Mouse (Mus musculus): ENCODE data around the gene Podxl2. TPM values are rescaled to one million over a fixed set of nuclear protein-coding genes. Genes with fewer than 3 reads are reported as not detected.
A peak's percentile ranks its signal among the peaks of the same experiment; 100 is the strongest.

The Podxl2 gene
- polyA plus RNA-seq, 1 experiment from 2014 or later, result 10.7 TPM

DNA sequence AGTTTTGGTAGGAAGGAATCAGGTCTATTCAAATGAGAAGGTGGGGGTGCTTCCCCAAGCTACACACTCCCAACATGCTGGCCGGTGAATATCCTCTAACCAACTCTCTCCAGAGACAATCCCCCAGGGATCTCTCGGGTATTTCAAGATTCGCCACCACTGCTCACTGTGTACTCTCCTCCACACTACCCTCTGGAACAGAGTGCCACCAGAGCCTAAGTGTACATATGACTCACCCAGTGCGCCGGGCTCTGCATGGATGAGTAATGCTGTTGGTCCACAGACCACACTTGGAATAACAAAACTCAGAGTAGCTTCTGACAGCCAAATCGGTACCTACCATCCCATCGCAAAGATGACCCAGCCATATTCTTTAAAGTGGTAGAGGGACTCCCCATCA, 5.4 kb downstream of the Podxl2 start:
- ATAC-seq (replicated peaks; ENCODE audit: low FRiP score) (no peak), DNase-seq (ENCODE audit: low spot score) (no peak)
- WGBS, result 82% methylated on average over 7 of the region's 7 CpGs
- peaks cover 32% of the 10 kb centered on the region for H3K27me3 ChIP-seq (replicated peaks; ENCODE audit: control insufficient read depth, insufficient read depth, low read length)
- H3K4me2 ChIP-seq, result no peak overlapping the region
- no peak overlapping the region for H3K4me3 ChIP-seq (ENCODE audit: low read depth, low read length)
- H3K4me1 ChIP-seq (replicated peaks; ENCODE audit: control insufficient read depth, insufficient read depth, low read length), result no peaks in the 10 kb centered on the region; the same call in 1 of the 2 replicates
- no peak overlapping the region for H3K9ac ChIP-seq (ENCODE audit: low read depth, low read length)
- no peaks in the 10 kb centered on the region for H3K36me3 ChIP-seq (ENCODE audit: control insufficient read depth, insufficient read depth, low read length)
- no peak overlapping the region for H3K27ac ChIP-seq (ENCODE audit: low read depth, low read length)
- H3K9me3 ChIP-seq (ENCODE audit: control insufficient read depth, low read length), result no peaks in the 10 kb centered on the region

- ATAC-seq (replicated peaks; ENCODE audit: low FRiP score), result no peak
These were observed 9.1 kb downstream of the Podxl2 start for GRCm38 (mm10) chr6:88865704-88866103.

DNA sequence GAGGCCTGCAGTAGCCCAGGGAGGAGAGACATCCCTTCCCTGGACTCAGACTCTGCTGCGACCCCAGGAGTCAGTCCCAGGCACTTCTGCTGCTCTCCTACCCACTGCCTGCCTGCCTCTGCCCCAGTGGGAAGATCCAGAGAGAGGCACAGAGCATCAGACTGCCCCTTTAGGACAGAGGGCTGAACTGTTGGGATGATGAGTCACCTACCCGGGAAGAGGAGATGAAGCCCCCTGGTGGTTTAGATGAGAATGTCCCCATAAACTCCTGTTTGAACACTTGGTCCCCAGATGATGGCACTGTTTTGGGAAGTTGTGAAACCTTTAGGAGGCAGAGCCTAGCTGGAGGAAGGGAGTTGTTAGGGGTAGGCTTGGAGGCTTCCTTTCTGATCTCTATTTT, 13.9 kb downstream of the Podxl2 start:
- no peak for DNase-seq (ENCODE audit: low spot score)
- H3K9ac ChIP-seq (ENCODE audit: low read depth, low read length), result no peak overlapping the region

More at GRCm38 (mm10) chr6:88865704-88866103, 9.1 kb downstream of the Podxl2 start:
- Histone ChIP-seq H3K4me1 (replicated peaks; ENCODE audit: control insufficient read depth, insufficient read depth, low read length) (no peaks in the 10 kb centered on the region), H3K27me3 (replicated peaks; ENCODE audit: control insufficient read depth, insufficient read depth, low read length) (0 out of 2 replicates have a peak, but pooled peaks cover 3% of the 10 kb centered on the region), H3K4me2 (no peak overlapping the region), H3K4me3 (ENCODE audit: low read depth, low read length) (no peak overlapping the region), H3K9ac (ENCODE audit: low read depth, low read length) (no peak overlapping the region), H3K9me3 (ENCODE audit: control insufficient read depth, low read length) (no peaks in the 10 kb centered on the region), H3K36me3 (ENCODE audit: control insufficient read depth, insufficient read depth, low read length) (no peaks in the 10 kb centered on the region), H3K27ac (ENCODE audit: low read depth, low read length) (no peak overlapping the region)
- DNase-seq (ENCODE audit: low spot score), result no peak
- WGBS, result 77% methylated on average over 7 of the region's 7 CpGs

GRCm38 (mm10) chr6:88858341-88858740, 16.5 kb downstream of the Podxl2 start:
- no peaks in the 10 kb centered on the region for H3K36me3 ChIP-seq (ENCODE audit: control insufficient read depth, insufficient read depth, low read length)
- H3K4me2 ChIP-seq, result no peak overlapping the region
- H3K9ac ChIP-seq (ENCODE audit: low read depth, low read length), result no peak overlapping the region
- H3K9me3 ChIP-seq (ENCODE audit: control insufficient read depth, low read length), result no peaks in the 10 kb centered on the region
- no peaks in the 10 kb centered on the region for H3K27me3 ChIP-seq (replicated peaks; ENCODE audit: control insufficient read depth, insufficient read depth, low read length)
- no peak overlapping the region for H3K27ac ChIP-seq (ENCODE audit: low read depth, low read length)
- ATAC-seq (replicated peaks; ENCODE audit: low FRiP score) (no peak), DNase-seq (ENCODE audit: low spot score) (no peak)
- no peak overlapping the region for H3K4me3 ChIP-seq (ENCODE audit: low read depth, low read length)
- no peaks in the 10 kb centered on the region; the same call in 1 of the 2 replicates for H3K4me1 ChIP-seq (replicated peaks; ENCODE audit: control insufficient read depth, insufficient read depth, low read length)
- WGBS, result 69% methylated on average over 7 of the region's 7 CpGs

More for the DNA sequence above, 13.9 kb downstream of the Podxl2 start:
- no peaks in the 10 kb centered on the region for H3K27me3 ChIP-seq (replicated peaks; ENCODE audit: control insufficient read depth, insufficient read depth, low read length)
- no peaks in the 10 kb centered on the region for H3K9me3 ChIP-seq (ENCODE audit: control insufficient read depth, low read length)
- H3K4me2 ChIP-seq, result no peak overlapping the region
- H3K4me3 ChIP-seq (ENCODE audit: low read depth, low read length), result no peak overlapping the region
- H3K36me3 ChIP-seq (ENCODE audit: control insufficient read depth, insufficient read depth, low read length), result no peaks in the 10 kb centered on the region
- H3K4me1 ChIP-seq (replicated peaks; ENCODE audit: control insufficient read depth, insufficient read depth, low read length), result no peaks in the 10 kb centered on the region
- no peak overlapping the region for H3K27ac ChIP-seq (ENCODE audit: low read depth, low read length)
- peak; percentile 62 for ATAC-seq (replicated peaks; ENCODE audit: low FRiP score)
- WGBS, result 15% methylated on average over 2 of the region's 2 CpGs

DNA sequence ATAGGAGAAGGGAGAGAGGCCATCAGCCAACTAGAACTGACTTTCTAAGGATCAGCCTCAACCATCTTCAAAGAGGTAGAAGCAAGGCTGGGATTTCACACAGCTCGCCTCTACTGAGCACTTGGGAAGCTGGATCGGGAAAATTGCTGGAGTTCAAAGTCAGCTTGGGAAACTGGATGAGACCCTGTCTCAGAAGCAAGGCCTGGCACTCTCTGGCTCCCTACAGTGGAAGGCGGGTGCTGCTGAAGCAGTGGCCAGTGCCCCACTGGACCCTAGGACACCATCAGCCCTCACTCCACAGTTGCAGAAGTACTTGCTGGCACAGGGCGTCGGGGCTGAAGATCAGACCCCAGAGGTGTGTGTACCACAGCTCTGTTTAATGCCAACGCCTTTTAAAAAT, 17.0 kb downstream of the Podxl2 start:
- Histone ChIP-seq H3K27me3 (replicated peaks; ENCODE audit: control insufficient read depth, insufficient read depth, low read length) (no peaks in the 10 kb centered on the region), H3K4me2 (no peak overlapping the region), H3K9me3 (ENCODE audit: control insufficient read depth, low read length) (no peaks in the 10 kb centered on the region), H3K27ac (ENCODE audit: low read depth, low read length) (no peak overlapping the region), H3K9ac (ENCODE audit: low read depth, low read length) (no peak overlapping the region), H3K4me3 (ENCODE audit: low read depth, low read length) (no peak overlapping the region), H3K4me1 (replicated peaks; ENCODE audit: control insufficient read depth, insufficient read depth, low read length) (no peaks in the 10 kb centered on the region; the same call in 1 of the 2 replicates), H3K36me3 (ENCODE audit: control insufficient read depth, insufficient read depth, low read length) (no peaks in the 10 kb centered on the region)
- DNase-seq (ENCODE audit: low spot score), result no peak
- ATAC-seq (replicated peaks; ENCODE audit: low FRiP score), result no peak
- WGBS, result 79% methylated on average over 6 of the region's 6 CpGs

GRCm38 (mm10) chr6:88857249-88857648, 17.6 kb downstream of the Podxl2 start:
- no peak overlapping the region for H3K27ac ChIP-seq (ENCODE audit: low read depth, low read length)
- ATAC-seq (replicated peaks; ENCODE audit: low FRiP score) (no peak), DNase-seq (ENCODE audit: low spot score) (no peak)
- no peak overlapping the region for H3K9ac ChIP-seq (ENCODE audit: low read depth, low read length)
- H3K36me3 ChIP-seq (ENCODE audit: control insufficient read depth, insufficient read depth, low read length), result no peaks in the 10 kb centered on the region
- H3K4me2 ChIP-seq, result no peak overlapping the region
- no peaks in the 10 kb centered on the region; the same call in 1 of the 2 replicates for H3K4me1 ChIP-seq (replicated peaks; ENCODE audit: control insufficient read depth, insufficient read depth, low read length)
- H3K4me3 ChIP-seq (ENCODE audit: low read depth, low read length), result no peak overlapping the region
- H3K9me3 ChIP-seq (ENCODE audit: control insufficient read depth, low read length), result no peaks in the 10 kb centered on the region
- no peaks in the 10 kb centered on the region for H3K27me3 ChIP-seq (replicated peaks; ENCODE audit: control insufficient read depth, insufficient read depth, low read length)
- WGBS, result 38% methylated on average over 9 of the region's 9 CpGs

- WGBS, result 17% methylated on average over 5 of the region's 5 CpGs
- H3K9ac ChIP-seq (ENCODE audit: low read depth, low read length), result no peak overlapping the region
- no peak overlapping the region for H3K4me2 ChIP-seq
- ATAC-seq (replicated peaks; ENCODE audit: low FRiP score), result 0 out of 2 replicates have a peak, but pooled peaks have one; percentile 33
- no peak overlapping the region for H3K27ac ChIP-seq (ENCODE audit: low read depth, low read length)
- H3K4me1 ChIP-seq (replicated peaks; ENCODE audit: control insufficient read depth, insufficient read depth, low read length), result no peaks in the 10 kb centered on the region; the same call in 1 of the 2 replicates
- no peak overlapping the region for H3K4me3 ChIP-seq (ENCODE audit: low read depth, low read length)
- H3K9me3 ChIP-seq (ENCODE audit: control insufficient read depth, low read length), result no peaks in the 10 kb centered on the region
- no peaks in the 10 kb centered on the region for H3K36me3 ChIP-seq (ENCODE audit: control insufficient read depth, insufficient read depth, low read length)
- no peak for DNase-seq (ENCODE audit: low spot score)
- no peaks in the 10 kb centered on the region for H3K27me3 ChIP-seq (replicated peaks; ENCODE audit: control insufficient read depth, insufficient read depth, low read length)
These were observed 19.2 kb downstream of the Podxl2 start for GRCm38 (mm10) chr6:88855636-88856035.

GRCm38 (mm10) chr6:88854509-88854908, 20.3 kb downstream of the Podxl2 start:
- ATAC-seq (replicated peaks; ENCODE audit: low FRiP score) (no peak), DNase-seq (ENCODE audit: low spot score) (no peak)
- Histone ChIP-seq H3K27me3 (replicated peaks; ENCODE audit: control insufficient read depth, insufficient read depth, low read length) (no peaks in the 10 kb centered on the region), H3K9me3 (ENCODE audit: control insufficient read depth, low read length) (no peaks in the 10 kb centered on the region), H3K4me1 (replicated peaks; ENCODE audit: control insufficient read depth, insufficient read depth, low read length) (no peaks in the 10 kb centered on the region; the same call in 1 of the 2 replicates), H3K4me2 (no peak overlapping the region), H3K27ac (ENCODE audit: low read depth, low read length) (no peak overlapping the region), H3K4me3 (ENCODE audit: low read depth, low read length) (no peak overlapping the region), H3K36me3 (ENCODE audit: control insufficient read depth, insufficient read depth, low read length) (no peaks in the 10 kb centered on the region), H3K9ac (ENCODE audit: low read depth, low read length) (no peak overlapping the region)
- 67% methylated on average over 5 of the region's 5 CpGs for WGBS

GRCm38 (mm10) chr6:88850034-88850433, 24.8 kb downstream of the Podxl2 start:
- Histone ChIP-seq H3K27me3 (replicated peaks; ENCODE audit: control insufficient read depth, insufficient read depth, low read length) (no peaks in the 10 kb centered on the region), H3K4me3 (ENCODE audit: low read depth, low read length) (no peak overlapping the region), H3K27ac (ENCODE audit: low read depth, low read length) (no peak overlapping the region), H3K9me3 (ENCODE audit: control insufficient read depth, low read length) (no peaks in the 10 kb centered on the region), H3K9ac (ENCODE audit: low read depth, low read length) (no peak overlapping the region), H3K36me3 (ENCODE audit: control insufficient read depth, insufficient read depth, low read length) (no peaks in the 10 kb centered on the region), H3K4me1 (replicated peaks; ENCODE audit: control insufficient read depth, insufficient read depth, low read length) (no peaks in the 10 kb centered on the region), H3K4me2 (no peak overlapping the region)
- ATAC-seq (replicated peaks; ENCODE audit: low FRiP score) (no peak), DNase-seq (ENCODE audit: low spot score) (no peak)
- WGBS, result 87% methylated on average over 7 of the region's 7 CpGs
